Mouse (Mus musculus) layer of hippocampus, adult 11-12 months (tissue): ENCODE results near the gene Olfr957.

ENCODE experiments used
- DNase-seq: peaks from one replicate; pipeline ENCODE4 v3.0.0; 2022; ENCODE audit warnings: low spot score

Gene Olfr957

DNA sequence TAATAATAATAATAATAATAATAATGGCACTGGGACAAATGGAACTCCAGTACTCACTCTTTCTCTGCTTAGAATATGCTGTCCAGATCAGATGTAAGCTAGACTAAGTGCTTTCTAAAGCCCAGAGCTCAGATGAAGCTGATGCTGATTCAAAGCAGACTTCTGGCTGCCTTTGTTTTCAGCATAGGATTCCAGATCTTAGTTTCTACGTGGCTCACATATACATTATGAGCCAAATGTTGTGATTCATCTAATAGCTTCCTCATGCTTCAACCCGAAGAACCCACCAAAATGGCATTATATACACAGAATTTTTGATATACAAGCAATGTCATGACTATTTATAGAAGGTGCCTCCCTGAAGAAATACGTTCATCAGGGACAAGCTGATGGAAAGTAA, at the start of gene Olfr957:
Olfr957 (minus strand) TSS at position 279 of the 400 bp plus-strand sequence.
- DNase-seq = no peak

DNA sequence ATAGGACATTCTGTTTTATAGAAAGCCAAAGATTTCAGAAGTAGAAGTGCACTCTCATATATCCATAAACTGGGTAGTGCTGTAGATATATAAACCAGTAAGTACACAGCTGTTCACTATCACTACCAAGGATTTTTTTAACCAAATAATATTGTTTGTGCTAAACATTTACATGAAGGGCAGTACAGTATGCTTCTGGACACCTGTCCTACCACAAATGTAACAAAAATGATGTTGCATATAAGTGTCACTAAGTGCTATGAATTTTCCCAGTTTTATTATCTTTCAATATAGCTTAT, 42.7 kb upstream of the Olfr957 start:
- DNase-seq = no peak

DNA sequence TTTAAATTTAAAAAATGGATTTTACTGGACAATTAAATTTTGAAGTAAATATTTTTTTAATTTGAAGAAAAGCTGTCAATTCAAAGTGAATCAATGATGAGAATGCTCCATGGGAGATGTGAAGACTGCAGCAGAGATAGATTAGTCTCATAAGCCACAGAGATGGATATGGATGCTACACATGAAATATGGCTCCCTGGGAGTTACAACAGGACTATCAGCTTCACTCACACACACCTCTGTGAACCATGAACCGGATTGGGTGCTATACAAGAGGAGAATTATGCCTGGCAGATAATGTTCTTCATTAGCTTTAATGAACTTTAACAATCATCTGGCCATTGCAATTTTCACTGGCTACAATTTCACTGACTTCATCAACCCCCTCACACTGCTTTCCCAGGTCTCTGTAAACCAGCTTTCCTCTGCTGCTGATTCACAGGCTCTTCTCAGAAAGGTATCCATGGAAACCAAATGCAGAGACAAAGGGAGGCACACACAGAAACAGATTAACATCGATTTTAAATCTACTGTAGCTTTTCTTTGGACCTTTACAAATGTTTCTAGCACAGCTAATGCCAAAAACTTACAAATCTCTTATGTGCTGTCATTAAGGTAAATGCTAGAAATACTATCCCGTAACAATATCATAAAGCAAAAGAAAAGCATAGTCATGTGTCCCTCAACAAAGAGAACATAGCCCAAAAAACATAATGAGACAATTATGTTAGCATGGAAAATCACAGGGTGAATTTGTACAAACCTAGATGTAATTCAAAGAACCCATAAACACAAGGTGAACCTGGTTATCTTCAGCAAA, 42.1 kb upstream of the Olfr957 start:
- DNase-seq = peak; percentile 27

DNA sequence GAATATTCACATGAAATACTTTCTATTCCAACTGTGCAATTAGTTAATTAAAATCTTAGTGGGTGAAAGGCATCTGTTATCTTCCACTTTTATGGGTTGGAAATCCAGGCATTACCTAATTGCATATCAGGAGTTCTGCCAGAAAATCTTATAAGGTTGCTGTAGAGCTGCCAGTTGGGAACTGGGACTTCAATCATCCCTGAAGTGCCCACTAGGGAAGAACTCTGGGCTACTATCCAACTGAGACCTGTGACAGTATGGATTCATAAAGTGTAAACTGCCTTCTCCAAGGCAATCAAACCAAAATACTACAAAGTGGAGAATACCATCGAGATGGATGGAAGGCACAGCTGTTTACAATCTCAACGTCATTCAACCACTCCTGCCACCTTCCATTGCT, 38.3 kb upstream of the Olfr957 start, which contains the start of gene Olfr958:
Olfr958 (minus strand) TSS at position 109 of the 400 bp plus-strand sequence.
- peak; percentile 6 for DNase-seq

DNA sequence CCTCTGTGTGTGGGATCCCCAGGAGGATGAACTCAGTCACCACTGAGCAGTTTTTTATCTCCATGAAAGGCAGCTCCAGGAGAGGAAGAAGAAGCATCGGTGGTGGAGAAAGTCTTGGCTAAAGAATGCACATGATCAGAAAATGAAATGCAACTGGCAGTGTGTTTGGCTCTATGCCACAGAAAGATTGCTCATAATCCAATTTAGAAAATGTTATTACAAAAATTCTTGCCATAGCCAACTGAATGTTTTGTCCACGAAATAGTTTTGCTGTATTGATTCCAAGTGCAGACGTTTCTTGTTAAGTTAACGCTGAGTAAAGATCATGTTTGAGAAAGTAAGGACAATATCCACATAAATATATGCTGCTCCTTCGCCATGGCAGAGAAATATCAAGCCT, 35.2 kb upstream of the Olfr957 start:
- peak; percentile 14 for DNase-seq

DNA sequence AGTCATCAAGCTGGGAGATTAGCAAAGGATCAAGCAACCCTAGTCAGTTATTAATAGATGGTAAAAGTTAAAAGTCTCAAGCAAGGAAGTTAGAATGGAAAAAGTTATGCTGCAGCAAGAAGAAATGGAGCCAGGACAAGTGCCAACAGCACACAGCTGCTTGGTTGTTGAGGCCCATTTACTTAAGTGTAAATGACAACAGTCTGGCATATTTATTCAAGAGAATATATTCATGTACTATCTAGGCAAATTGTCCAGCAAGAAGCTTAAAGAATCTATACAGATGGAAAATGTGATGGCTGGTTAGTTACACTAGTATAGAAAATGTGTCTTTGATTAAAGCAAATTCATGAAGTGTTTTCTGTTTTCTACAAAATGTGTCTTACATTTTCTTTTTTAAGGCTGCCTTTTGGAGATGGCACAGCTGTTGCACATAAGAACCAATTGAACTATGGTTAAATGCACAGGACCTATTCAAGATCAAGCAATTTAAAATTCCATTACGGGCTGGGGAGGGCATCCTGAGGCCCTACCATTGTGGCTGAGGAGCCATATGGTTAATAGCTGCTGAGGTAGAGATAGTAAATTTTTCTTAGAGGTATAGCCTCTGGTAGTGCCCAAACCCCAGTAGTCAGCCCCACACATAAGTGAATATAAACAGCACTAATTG, 8.1 kb upstream of the Olfr957 start:
- no peak for DNase-seq

DNA sequence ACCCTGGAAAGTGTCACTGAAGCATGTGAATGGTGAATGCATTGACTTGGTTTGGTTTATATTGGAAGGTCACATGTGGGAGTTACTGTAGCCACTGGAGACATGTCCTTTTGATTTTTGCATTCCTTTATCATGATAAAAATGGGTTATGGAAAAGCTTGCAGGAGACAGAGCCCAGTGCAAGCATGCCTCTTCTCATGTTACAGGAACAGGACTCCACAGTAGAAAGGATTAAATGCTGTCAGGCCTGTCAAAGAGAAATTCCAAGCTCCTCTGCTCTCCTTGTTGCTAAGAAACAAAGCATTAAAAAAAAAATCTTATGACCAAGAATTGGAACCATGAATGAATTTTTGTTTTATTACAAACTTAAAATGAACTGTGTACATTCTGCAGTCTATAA, 3.0 kb upstream of the Olfr957 start:
- DNase-seq = no peak

DNA sequence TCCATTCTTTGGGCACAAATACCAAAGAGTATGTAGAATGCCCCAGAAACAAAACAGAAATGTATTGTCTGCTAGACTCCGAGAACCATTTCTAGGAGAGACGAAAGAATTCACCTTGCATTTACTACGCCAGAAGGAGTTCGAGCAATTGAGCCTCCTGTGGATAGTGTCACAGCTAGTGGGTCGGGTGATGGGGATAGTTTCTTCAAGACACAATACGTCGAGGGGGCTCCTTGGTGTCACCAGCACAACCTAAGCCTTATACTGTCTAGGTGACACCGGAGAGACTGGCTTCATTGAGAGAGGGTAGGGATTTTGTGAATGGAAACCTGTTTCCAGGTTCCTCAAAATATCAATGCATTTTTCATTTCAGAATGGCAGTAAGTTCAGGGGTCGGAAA, 6.2 kb downstream of the Olfr957 start:
- DNase-seq = no peak

DNA sequence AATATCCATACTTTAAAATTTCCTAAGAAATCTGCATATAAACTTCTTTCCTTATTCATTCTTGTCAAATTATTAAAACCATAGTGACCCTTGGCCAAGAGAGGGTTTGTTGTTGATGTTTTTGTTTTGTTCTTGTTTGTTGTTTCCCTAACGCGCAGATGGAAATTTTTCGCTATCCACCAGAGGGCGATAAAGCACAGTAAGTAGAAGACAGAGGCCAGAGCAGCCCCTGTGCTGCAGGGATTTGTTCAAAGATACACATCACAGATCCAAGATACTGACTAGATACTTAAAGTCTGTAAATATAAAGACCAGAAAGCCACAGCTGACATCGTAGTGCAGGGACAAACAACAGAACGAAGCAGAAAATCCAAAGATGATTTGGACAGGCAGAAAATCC, 6.6 kb downstream of the Olfr957 start:
- DNase-seq = peak; percentile 75

DNA sequence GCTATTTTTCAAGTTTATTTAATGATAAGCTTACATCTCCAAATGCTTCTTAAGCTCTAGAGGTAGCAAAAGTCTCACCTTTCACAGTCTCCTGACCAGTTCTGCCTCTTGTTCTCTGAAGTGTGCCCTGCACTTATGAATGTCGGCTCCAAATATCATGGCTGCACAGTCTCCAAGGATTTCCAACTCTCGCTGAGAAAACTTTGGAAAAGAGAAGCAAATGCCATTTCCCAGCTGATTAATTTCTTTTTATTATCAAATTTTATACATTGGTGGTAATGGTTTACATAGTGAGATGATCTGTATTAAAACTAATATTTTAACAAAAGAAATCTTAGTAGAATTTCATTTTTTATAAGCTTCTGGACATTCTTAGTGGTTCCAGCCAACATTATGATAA, 21.7 kb downstream of the Olfr957 start, which contains the start of gene Olfr44:
Olfr44 (minus strand) TSS at position 101 of the 400 bp plus-strand sequence.
- no peak for DNase-seq

DNA sequence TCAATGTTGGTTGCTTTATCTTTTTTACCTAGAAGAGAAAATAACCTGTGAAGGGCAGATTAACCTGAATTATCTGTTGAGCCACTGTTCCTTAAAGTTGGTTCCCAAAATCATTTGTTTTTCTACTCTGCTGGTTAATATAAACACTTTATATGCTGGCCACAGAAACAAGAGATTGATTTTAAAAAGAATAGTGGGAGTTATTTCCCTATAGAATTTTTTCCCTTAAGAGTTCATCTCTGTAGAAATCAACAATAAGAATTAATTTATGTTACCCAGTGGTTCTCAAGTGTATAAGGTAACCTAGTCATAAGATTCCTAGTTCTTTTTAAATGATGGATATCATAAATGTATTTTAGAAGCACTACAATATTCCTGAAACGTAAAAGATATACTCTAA, 43.8 kb downstream of the Olfr957 start, which contains the start of gene Olfr955:
Olfr955 (minus strand) TSS at position 101 of the 400 bp plus-strand sequence.
- DNase-seq = no peak
